Mouse (Mus musculus) inflammation-experienced regulatory T-cells, adult 16 weeks (primary cell): ENCODE results near the gene Tmem131l. TPM values are rescaled to one million over a fixed set of nuclear protein-coding genes. Genes with fewer than 3 reads are reported as not detected.

Experiments used
- polyA plus RNA-seq: library from polyadenylated mRNA; unstranded; fragments of 100-300 nt; shearing (Covaris generic); gene quantifications from one replicate; pipeline ENCODE4 v1.2.1, GENCODE M21; 2017

Gene Tmem131l
- 54.0 TPM for polyA plus RNA-seq

DNA sequence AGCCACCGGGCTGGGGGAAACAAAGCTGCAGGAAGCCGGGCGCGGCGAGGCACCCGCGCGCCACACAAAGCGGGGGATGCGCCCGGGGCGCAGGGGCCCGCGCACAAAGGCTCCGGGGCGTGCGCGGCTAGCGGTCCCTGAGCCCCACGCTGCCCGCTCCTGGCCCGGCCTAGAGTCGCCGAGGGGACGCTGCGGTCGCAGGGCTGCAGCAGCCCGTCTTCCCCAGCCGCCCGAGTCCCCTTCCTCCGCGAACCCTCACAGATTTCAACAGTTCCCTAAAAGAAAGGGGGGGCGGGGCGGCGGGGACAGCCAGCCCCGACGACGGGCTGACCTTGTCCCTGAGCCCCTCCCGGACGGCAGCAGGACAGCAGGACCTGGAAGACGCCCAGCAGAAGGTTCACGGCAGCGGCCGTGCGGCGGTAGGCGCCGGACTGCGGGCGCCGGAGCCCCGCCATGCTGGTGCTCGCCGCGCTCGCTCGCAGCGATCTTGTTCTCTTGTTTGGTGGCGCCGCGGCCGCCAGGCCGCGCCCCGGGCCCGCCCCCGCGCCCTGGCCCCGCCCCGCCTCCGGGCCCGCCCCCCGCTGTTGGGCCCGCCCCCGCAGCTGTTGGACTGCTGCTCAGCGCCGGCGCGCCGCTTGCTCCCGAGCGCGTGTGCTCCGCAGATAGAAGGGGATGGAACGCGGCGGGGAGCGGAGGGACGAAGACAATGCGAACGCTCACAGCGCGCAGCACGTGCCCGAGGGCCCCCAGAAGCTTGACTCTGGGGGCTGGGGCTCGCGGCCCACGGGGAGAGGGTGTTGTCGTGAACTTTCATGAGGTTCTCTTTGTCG, at the start of gene Tmem131l:
TSS of gene Tmem131l (minus strand) at position 530 of the 830 bp plus-strand sequence.

Other genes starting within 250 kb of the Tmem131l start
- 6.8 TPM for gene Tlr2, start 198.4 kb downstream of the Tmem131l start, polyA plus RNA-seq
- gene Mnd1, start 115.6 kb upstream of the Tmem131l start, polyA plus RNA-seq: 0.79 TPM
- gene Gm6525, start 133.9 kb upstream of the Tmem131l start, polyA plus RNA-seq: not detected